Mouse (Mus musculus): ENCODE measurements around the gene Ush2a.

Gene Ush2a

DNA sequence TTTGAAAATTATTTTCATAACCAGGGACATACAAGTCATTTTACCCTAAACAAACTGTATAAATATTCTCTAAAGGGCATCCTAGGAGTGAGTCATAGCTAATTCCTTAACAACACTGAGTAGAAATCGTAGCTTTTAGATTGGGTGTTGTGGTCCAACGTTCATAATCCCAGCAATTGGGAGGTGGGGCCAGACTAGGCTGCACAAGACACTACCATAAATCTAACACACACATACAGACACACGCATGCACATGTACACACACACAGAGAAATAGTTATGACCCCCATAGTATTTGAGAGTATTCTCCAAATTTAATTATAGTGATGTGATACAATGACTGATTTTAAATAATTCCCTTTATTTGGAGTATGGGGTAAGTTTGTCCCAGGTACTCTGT lies 125.5 kb downstream of the Ush2a start:
- DNase-seq (ENCODE audit: low spot score): no peak

DNA sequence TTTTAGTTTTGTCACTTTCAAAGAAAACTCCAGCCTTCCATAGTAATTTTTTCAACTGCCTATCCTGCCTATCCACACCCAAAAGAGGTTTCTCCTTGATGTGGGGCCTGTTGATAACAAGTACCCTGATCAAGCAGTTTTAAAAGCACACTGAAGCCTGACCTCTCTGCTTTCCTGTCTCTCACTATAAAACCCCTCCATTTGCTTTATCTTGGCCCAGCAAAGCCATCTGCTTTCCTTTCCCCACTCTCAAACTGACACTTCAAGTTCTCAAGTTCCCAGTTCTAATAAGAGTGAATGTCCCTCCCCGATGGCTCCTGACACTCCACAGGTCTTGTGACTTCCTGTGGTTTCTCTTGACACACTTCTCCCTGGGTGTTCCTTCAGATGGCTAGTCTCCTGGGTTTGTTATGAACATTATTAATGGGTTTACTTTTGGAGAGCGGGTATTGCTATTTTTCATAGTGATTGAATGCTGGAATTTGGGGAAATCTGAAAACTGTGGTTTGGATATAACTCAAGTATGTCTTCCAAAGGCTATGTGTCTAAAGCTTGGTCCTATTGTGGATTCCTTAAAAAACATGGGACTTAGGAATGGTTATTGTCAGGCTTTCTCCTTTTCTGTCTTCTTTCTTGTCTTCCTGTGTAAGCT lies 126.1 kb downstream of the Ush2a start:
- peak; percentile 60 for DNase-seq (ENCODE audit: low spot score)

- DNase-seq (ENCODE audit: low spot score): no peak
These were observed 128.3 kb downstream of the Ush2a start for GRCm38 (mm10) chr1:188390080-188390479.

DNA sequence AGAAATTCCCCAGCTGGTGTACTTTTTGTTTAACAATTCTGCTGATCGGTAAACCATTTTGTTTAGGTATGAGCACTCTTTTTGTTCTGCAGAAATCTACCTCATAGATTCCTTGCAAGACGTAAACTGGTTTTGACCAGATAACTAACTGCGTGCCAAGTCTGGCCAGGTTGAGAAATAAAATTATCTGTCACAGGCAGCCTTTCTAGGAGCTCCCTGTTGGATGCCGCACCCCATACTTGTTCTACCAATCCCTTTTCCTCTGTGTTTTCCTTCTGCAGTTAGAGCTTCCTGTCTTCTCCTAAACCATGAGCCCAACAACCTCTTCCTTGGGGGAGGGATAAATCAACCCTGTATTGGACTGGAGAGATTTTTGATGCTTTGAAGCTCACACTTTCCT lies 145.4 kb downstream of the Ush2a start:
- no peak for DNase-seq (ENCODE audit: low spot score)

- no peak for DNase-seq (ENCODE audit: low spot score)
These were observed 146.0 kb downstream of the Ush2a start for GRCm38 (mm10) chr1:188407613-188408386.

- no peak for DNase-seq (ENCODE audit: low spot score)
These were observed 148.7 kb downstream of the Ush2a start for GRCm38 (mm10) chr1:188410547-188410946.

- no peak for DNase-seq (ENCODE audit: low spot score)
These were observed 158.7 kb downstream of the Ush2a start for GRCm38 (mm10) chr1:188420543-188420942.

DNA sequence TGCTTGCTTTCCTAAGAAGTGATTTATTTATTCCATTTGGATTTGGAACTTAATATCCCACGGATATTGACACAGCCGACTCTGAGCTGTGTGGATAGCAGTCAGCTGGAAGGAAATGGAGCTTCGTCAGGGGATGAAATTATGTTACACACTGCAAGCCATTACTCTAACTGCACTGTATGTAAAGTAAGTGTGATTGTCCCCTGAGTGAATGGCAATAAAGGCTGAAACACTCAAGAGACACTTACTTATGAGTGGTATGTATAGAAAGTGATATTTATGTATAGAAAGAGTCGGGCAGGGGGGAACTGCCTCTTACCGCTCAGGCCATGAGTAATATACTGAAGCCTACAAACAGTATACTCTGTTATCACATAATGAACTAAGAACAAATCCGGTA lies 166.3 kb downstream of the Ush2a start:
- DNase-seq (ENCODE audit: low spot score): no peak

- no peak for DNase-seq (ENCODE audit: low spot score)
These were observed 168.9 kb downstream of the Ush2a start for GRCm38 (mm10) chr1:188430689-188431088.

- DNase-seq (ENCODE audit: low spot score): no peak
These were observed 186.1 kb downstream of the Ush2a start for GRCm38 (mm10) chr1:188447964-188448363.

- no peak for DNase-seq (ENCODE audit: low spot score)
These were observed 194.8 kb downstream of the Ush2a start for GRCm38 (mm10) chr1:188456466-188457175.

DNA sequence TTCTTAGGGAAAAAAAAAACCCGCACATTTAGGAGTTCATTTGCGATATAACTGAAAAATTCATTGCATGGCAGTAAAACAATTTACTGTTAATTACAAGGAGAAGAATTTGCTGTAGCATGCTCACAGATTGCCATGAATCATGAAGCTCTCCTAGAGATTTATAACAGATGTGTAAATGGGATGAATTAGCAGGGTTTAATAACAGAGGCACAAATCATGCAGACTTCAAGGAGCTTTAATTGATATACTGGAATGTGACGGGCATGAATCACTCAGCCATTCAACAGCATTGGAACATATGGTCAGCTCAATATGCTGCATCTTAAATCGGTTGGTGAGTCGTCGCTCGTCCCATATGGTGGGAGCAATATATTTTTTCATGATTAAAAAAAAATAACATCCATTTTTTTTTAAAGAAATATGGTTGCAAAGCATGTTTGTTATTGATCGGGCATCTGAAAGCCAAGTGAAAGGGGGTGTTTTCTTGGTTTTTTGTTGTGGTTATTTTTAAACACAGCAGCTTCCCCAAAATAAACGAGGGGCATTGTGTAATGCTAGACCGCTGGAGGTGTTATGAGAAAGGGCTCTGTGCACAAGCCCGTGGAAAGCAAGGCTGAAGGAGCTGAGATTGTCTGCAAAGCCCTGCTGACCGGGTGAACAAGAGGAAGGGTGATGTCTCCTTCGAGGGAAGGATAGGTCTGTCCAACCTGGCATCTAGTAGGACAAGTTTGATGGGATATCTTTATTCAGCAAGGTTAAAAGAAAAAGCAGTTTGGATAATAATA lies 195.6 kb downstream of the Ush2a start:
- no peak for DNase-seq (ENCODE audit: low spot score)

- DNase-seq (ENCODE audit: low spot score): no peak
These were observed 199.4 kb downstream of the Ush2a start for GRCm38 (mm10) chr1:188461203-188461602.

DNA sequence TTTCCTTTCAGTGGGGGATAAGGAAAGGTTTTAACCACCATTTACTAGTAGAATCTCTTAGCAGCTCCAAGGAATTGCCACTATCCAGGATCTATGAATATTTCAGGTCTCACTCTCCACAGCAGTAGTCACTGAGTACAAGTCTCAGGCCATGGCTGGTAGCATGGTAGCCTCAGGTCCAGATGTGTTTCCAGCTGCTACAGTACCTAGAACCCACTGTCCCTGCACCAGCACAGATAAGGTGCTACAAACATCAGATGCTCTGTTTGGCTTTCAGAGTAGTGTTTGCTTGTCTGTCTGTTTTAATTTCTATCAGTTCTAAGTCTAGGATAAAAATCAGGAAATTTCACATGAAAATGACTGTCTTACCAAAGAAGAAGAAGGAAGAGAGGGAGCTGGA lies 202.8 kb downstream of the Ush2a start:
- no peak for DNase-seq (ENCODE audit: low spot score)

GRCm38 (mm10) chr1:188468371-188468783 lies 206.6 kb downstream of the Ush2a start:
- no peak for DNase-seq (ENCODE audit: low spot score)

DNA sequence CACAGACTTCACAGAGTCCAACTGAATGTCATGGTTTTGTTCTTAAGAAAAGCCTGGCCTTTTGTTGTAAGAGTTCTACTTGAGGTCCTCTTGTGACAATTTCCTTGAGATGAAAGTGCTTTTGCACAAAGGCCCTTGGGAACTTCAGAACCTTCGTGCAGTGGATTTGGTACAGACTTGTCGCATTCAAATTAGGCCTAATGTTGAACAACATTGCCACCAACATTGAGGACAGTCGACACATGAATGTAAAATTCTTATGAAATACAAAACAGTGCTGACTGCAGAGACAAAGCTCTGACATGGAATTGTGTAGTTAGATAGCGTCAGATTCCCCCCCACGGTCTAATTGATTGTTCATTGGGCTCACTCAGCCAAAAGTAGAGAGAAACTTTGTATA lies 243.1 kb downstream of the Ush2a start:
- DNase-seq (ENCODE audit: low spot score): no peak

DNA sequence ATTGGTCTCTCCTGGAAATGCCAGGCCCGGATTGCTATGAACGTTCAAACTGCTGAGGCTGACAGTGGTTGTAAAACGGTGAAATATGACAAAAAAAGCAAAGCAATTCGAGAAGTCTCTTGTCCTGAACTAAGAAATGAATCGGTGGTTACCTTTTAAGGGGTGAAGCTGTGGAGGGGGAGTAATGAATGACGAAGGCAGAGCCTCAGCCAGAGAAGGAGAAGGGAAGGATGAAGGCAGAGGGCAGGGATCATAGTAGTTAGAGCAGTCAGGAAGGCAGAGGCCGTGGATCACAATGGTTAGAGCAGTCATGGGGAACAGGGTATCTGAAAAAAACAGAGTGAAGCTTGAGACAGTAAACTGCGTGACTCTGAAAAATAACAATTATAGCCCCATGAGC lies 257.0 kb downstream of the Ush2a start:
- DNase-seq (ENCODE audit: low spot score): no peak

- DNase-seq (ENCODE audit: low spot score): no peak
These were observed 265.6 kb downstream of the Ush2a start for GRCm38 (mm10) chr1:188527451-188527850.

DNA sequence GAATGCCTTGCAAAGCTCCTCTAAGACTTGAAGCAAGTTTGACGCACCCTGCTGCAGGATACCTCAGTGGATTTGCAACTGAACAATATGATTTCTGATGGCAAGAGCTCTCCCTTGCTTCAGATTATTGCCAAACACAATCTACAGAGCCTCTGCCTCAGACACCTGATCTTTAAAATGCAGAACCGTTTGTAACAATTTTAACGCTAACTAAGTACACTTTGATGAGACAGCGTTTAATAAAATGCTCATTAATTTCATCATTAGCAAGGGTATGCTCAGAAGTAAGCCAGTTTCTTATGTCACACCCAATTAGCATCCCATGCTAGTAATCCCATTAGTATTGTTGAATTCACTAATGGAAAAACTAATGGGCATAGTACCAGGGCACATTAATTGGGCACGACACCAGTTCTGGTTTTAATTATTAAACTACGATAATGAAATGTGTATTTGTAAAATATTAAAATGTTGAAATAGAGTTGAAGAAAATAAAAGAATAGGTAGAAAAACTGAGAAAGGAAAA lies 267.8 kb downstream of the Ush2a start:
- DNase-seq (ENCODE audit: low spot score): no peak

DNA sequence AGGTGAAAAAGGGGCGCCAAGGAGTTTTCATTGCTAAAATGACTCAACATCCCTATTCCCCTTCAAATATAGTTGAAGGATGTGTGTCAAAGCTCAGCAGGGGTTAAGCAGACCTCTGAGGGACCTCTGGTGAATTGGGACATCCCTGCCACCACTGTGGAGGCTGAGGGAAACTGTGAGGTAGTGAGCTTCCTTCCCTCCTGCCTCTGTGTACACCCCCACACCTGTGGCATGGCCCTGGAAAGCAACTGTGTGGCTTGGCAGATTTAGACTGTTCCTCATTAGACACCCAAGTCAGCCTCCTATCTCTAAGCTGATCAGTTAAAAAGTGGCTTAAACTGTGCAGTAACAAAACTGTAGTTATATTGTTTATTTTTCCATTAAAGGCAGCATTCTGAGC lies 275.2 kb downstream of the Ush2a start:
- DNase-seq (ENCODE audit: low spot score): no peak

- no peak for DNase-seq (ENCODE audit: low spot score)
These were observed 277.8 kb downstream of the Ush2a start for GRCm38 (mm10) chr1:188539621-188540020.

- no peak for DNase-seq (ENCODE audit: low spot score)
These were observed 279.7 kb downstream of the Ush2a start for GRCm38 (mm10) chr1:188541492-188541891.
